Comparison of ENCODE assay signal across 31 mouse cellular contexts in genomic region chr11:51364353-51364752, GRCm38 (mm10).
"Had no signal": no experiment of that assay in that cellular context is flagged by ENCODE, and none has a peak within 500 bp of the region (broad histone marks: within the 10 kb centered on the region; RNA-seq: fewer than 3 reads in every experiment).

No protein-coding gene starts in this region.

- H3K9me3 ChIP-seq: limb, embryonic 10.5 days; limb, embryonic 13.5 days; limb, embryonic 15.5 days; liver, embryonic 12.5 days; liver, embryonic 13.5 days; liver, embryonic 15.5 days; lung, embryonic 15.5 days; midbrain, embryonic 10.5 days; midbrain, embryonic 12.5 days; midbrain, embryonic 15.5 days; neural tube, embryonic 12.5 days had no signal

- H3K36me3 ChIP-seq: limb, embryonic 10.5 days; limb, embryonic 12.5 days; limb, embryonic 13.5 days; limb, embryonic 15.5 days; liver, embryonic 12.5 days; liver, embryonic 13.5 days; liver, embryonic 15.5 days; lung, embryonic 15.5 days; midbrain, embryonic 10.5 days; midbrain, embryonic 12.5 days; midbrain, embryonic 13.5 days; midbrain, embryonic 15.5 days; neural tube, embryonic 12.5 days had no signal

- H3K27me3 ChIP-seq: limb, embryonic 12.5 days; limb, embryonic 13.5 days; limb, embryonic 15.5 days; liver, embryonic 12.5 days; liver, embryonic 13.5 days; liver, embryonic 15.5 days; lung, embryonic 15.5 days; megakaryocyte, embryonic 14.5 days; midbrain, embryonic 12.5 days; midbrain, embryonic 13.5 days; midbrain, embryonic 15.5 days; neural tube, embryonic 12.5 days had no signal

- H3K4me1 ChIP-seq: limb, embryonic 10.5 days; limb, embryonic 12.5 days; limb, embryonic 13.5 days; limb, embryonic 15.5 days; liver, embryonic 12.5 days; liver, embryonic 13.5 days; liver, embryonic 15.5 days; lung, embryonic 15.5 days; midbrain, embryonic 12.5 days; midbrain, embryonic 13.5 days; midbrain, embryonic 15.5 days; neural tube, embryonic 12.5 days had no signal

- DNase-seq: left cerebral cortex, postnatal 4 days; liver; liver, embryonic 13.5 days; liver, postnatal 0 days; lung, adult 2 months; lung, postnatal 10 days; lung, postnatal 14 days; lung, postnatal 36 days; lung, postnatal 4 days; midbrain, embryonic 14.5 days had no signal

- H3K4me2 ChIP-seq: limb, embryonic 12.5 days; limb, embryonic 13.5 days; limb, embryonic 15.5 days; liver, embryonic 11.5 days; liver, embryonic 12.5 days; liver, embryonic 13.5 days; liver, embryonic 15.5 days; lung, embryonic 14.5 days; lung, embryonic 15.5 days; midbrain, embryonic 11.5 days; midbrain, embryonic 12.5 days; midbrain, embryonic 13.5 days; midbrain, embryonic 15.5 days; neural tube, embryonic 12.5 days had no signal

- H3K4me3 ChIP-seq: limb, embryonic 10.5 days; limb, embryonic 12.5 days; limb, embryonic 13.5 days; limb, embryonic 15.5 days; liver, embryonic 12.5 days; liver, embryonic 13.5 days; liver, embryonic 15.5 days; lung, embryonic 15.5 days; megakaryocyte, embryonic 14.5 days; midbrain, embryonic 10.5 days; midbrain, embryonic 12.5 days; midbrain, embryonic 13.5 days; midbrain, embryonic 15.5 days; myocyte; neural tube, embryonic 12.5 days had no signal

- H3K9ac ChIP-seq: limb, embryonic 12.5 days; limb, embryonic 13.5 days; limb, embryonic 15.5 days; liver, embryonic 12.5 days; liver, embryonic 13.5 days; liver, embryonic 14.5 days; liver, embryonic 15.5 days; liver, postnatal 0 days; lung, embryonic 14.5 days; lung, embryonic 15.5 days; midbrain, embryonic 12.5 days; midbrain, embryonic 13.5 days; midbrain, embryonic 15.5 days; neural tube, embryonic 12.5 days had no signal

- H3K27ac ChIP-seq: limb, embryonic 10.5 days; limb, embryonic 12.5 days; limb, embryonic 13.5 days; limb, embryonic 15.5 days; liver, embryonic 12.5 days; liver, embryonic 13.5 days; liver, embryonic 14.5 days; liver, embryonic 15.5 days; lung, embryonic 15.5 days; macrophage; midbrain, embryonic 10.5 days; midbrain, embryonic 12.5 days; midbrain, embryonic 13.5 days; midbrain, embryonic 15.5 days; neural tube, embryonic 12.5 days had no signal

- ATAC-seq: liver, embryonic 12.5 days; liver, postnatal 0 days; lung, postnatal 0 days; midbrain, embryonic 13.5 days; midbrain, embryonic 15.5 days; midbrain, embryonic 16.5 days had no signal
